Mouse (Mus musculus): ENCODE results near the gene Srcin1. TPM values are rescaled to one million over a fixed set of nuclear protein-coding genes. Genes with fewer than 3 reads are reported as not detected.

The Srcin1 gene
- polyA plus RNA-seq, 1 experiment: 0.18 TPM

- no peak for TF ChIP-seq POLR2A (IDR thresholded peaks at IDR 0.05; ENCODE audit: low read depth, low read length)
- TF ChIP-seq CTCF (IDR thresholded peaks at IDR 0.05; ENCODE audit: borderline replicate concordance, insufficient read depth, low read length): no peak
- H3K4me3 ChIP-seq (ENCODE audit: insufficient read depth, low read length): no peak overlapping the region
- H3K4me1 ChIP-seq (ENCODE audit: control insufficient read depth, insufficient read depth, low read length): no peaks in the 10 kb centered on the region
- H3K27ac ChIP-seq (ENCODE audit: insufficient read depth, low read length): no peak overlapping the region
Observed at GRCm38 (mm10) chr11:97607056-97607725, 31.2 kb upstream of the Srcin1 start.

DNA sequence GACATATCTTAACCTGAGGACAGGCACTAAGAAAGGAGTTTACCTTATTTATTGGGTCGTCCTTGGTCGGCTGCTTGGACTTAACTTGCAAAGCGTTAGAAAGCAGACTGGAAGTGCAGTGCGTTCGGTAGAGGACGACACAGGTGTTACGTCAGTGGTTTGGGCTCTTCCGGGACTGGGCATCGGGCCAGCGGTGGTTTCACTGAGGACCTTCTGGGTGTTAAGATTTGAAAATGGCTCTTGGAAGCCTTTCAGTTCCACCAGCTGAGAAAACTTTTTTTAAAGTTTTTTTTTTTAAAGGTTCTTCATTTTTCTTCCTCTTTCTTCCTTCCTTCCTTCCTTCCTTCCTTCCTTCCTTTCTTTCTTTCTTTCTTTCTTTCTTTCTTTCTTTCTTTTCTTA is 27.9 kb upstream of the Srcin1 start:
- Histone ChIP-seq H3K27ac (ENCODE audit: insufficient read depth, low read length) (no peak overlapping the region), H3K4me1 (ENCODE audit: control insufficient read depth, insufficient read depth, low read length) (no peaks in the 10 kb centered on the region), H3K4me3 (ENCODE audit: insufficient read depth, low read length) (no peak overlapping the region)
- no peak for TF ChIP-seq CTCF (IDR thresholded peaks at IDR 0.05; ENCODE audit: borderline replicate concordance, insufficient read depth, low read length)
- TF ChIP-seq POLR2A (IDR thresholded peaks at IDR 0.05; ENCODE audit: low read depth, low read length): no peak

- Histone ChIP-seq H3K4me1 (ENCODE audit: control insufficient read depth, insufficient read depth, low read length) (no peaks in the 10 kb centered on the region), H3K27ac (ENCODE audit: insufficient read depth, low read length) (no peak overlapping the region), H3K4me3 (ENCODE audit: insufficient read depth, low read length) (no peak overlapping the region)
- TF ChIP-seq POLR2A (IDR thresholded peaks at IDR 0.05; ENCODE audit: low read depth, low read length): no peak
- no peak for TF ChIP-seq CTCF (IDR thresholded peaks at IDR 0.05; ENCODE audit: borderline replicate concordance, insufficient read depth, low read length)
Observed at GRCm38 (mm10) chr11:97602223-97602622, 26.2 kb upstream of the Srcin1 start.

- Histone ChIP-seq H3K4me1 (ENCODE audit: control insufficient read depth, insufficient read depth, low read length) (no peaks in the 10 kb centered on the region), H3K4me3 (ENCODE audit: insufficient read depth, low read length) (no peak overlapping the region), H3K27ac (ENCODE audit: insufficient read depth, low read length) (no peak overlapping the region)
- TF ChIP-seq CTCF (IDR thresholded peaks at IDR 0.05; ENCODE audit: borderline replicate concordance, insufficient read depth, low read length): no peak
- TF ChIP-seq POLR2A (IDR thresholded peaks at IDR 0.05; ENCODE audit: low read depth, low read length): no peak
Observed at GRCm38 (mm10) chr11:97599104-97599503, 23.1 kb upstream of the Srcin1 start.

DNA sequence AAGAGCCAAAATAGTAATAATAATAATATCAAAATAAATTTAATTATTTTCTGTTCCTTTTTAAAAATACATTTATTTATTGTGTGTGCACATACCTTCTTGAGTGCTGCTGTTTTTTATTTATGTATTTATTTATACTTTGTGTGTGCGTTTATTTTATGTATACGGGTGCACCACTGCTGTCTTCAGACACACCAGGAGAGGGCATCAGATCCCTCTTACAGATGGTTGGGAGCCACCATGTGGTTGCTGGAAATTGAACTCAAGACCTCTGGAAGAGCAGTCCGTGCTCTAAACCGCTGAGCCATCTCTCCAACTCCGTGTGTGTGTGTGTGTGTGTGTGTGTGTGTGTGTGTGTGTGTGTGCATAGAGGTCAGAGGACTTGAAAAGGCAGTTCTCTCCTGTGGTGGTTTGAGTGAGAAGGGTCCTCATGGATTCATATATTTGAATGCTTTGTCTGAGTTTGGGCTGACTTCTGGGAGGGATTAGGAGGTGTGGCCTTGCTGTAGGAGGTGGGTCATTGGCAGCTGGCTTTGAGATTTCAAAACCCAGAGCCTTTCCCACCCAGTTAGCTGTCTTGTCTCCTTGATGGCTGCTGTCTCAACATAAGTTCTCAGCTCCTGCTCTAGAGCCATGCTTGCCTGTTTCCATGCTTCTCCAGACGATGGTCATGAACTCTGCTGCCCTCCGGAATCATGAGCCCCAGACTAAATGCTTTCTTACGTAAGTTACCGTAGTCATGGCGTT is 22.1 kb upstream of the Srcin1 start:
- H3K4me1 ChIP-seq (ENCODE audit: control insufficient read depth, insufficient read depth, low read length): no peaks in the 10 kb centered on the region
- H3K4me3 ChIP-seq (ENCODE audit: insufficient read depth, low read length): no peak overlapping the region
- no peak for TF ChIP-seq POLR2A (IDR thresholded peaks at IDR 0.05; ENCODE audit: low read depth, low read length)
- no peak for TF ChIP-seq CTCF (IDR thresholded peaks at IDR 0.05; ENCODE audit: borderline replicate concordance, insufficient read depth, low read length)

GRCm38 (mm10) chr11:97594136-97594535 is 18.1 kb upstream of the Srcin1 start:
- no peaks in the 10 kb centered on the region for H3K4me1 ChIP-seq (ENCODE audit: control insufficient read depth, insufficient read depth, low read length)
- H3K4me3 ChIP-seq (ENCODE audit: insufficient read depth, low read length): no peak overlapping the region
- H3K27ac ChIP-seq (ENCODE audit: insufficient read depth, low read length): no peak overlapping the region
- no peak for TF ChIP-seq CTCF (IDR thresholded peaks at IDR 0.05; ENCODE audit: borderline replicate concordance, insufficient read depth, low read length)
- TF ChIP-seq POLR2A (IDR thresholded peaks at IDR 0.05; ENCODE audit: low read depth, low read length): no peak

More for the DNA sequence above, 22.1 kb upstream of the Srcin1 start:
- no peak overlapping the region for H3K27ac ChIP-seq (ENCODE audit: insufficient read depth, low read length)

DNA sequence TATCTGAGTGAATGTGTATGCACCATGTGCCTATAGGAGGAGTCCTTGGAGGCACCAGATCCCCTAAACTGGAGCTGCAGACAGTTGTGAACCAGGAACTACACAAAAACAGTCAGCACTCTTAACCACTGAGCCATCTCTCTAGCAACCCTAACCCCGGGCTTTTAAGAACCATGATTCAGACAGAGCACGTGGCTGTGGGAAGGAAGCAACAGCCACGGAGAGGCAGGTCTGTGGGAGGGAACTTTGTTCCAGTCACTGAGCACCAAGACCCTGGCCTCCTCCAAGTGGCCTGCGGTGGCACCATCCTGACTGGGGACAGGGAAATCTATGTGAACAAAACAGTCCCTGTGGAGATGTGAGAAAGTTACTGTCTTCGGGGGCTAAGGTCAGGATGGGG is 15.9 kb upstream of the Srcin1 start:
- H3K4me3 ChIP-seq (ENCODE audit: insufficient read depth, low read length): no peak overlapping the region
- H3K4me1 ChIP-seq (ENCODE audit: control insufficient read depth, insufficient read depth, low read length): no peaks in the 10 kb centered on the region
- TF ChIP-seq CTCF (IDR thresholded peaks at IDR 0.05; ENCODE audit: borderline replicate concordance, insufficient read depth, low read length): no peak
- no peak for TF ChIP-seq POLR2A (IDR thresholded peaks at IDR 0.05; ENCODE audit: low read depth, low read length)

GRCm38 (mm10) chr11:97590227-97590960 is 14.4 kb upstream of the Srcin1 start:
- Histone ChIP-seq H3K4me1 (ENCODE audit: control insufficient read depth, insufficient read depth, low read length) (no peaks in the 10 kb centered on the region), H3K27ac (ENCODE audit: insufficient read depth, low read length) (no peak overlapping the region)
- TF ChIP-seq CTCF (IDR thresholded peaks at IDR 0.05; ENCODE audit: borderline replicate concordance, insufficient read depth, low read length): no peak
- TF ChIP-seq POLR2A (IDR thresholded peaks at IDR 0.05; ENCODE audit: low read depth, low read length): no peak

More for the DNA sequence above, 15.9 kb upstream of the Srcin1 start:
- no peak overlapping the region for H3K27ac ChIP-seq (ENCODE audit: insufficient read depth, low read length)

DNA sequence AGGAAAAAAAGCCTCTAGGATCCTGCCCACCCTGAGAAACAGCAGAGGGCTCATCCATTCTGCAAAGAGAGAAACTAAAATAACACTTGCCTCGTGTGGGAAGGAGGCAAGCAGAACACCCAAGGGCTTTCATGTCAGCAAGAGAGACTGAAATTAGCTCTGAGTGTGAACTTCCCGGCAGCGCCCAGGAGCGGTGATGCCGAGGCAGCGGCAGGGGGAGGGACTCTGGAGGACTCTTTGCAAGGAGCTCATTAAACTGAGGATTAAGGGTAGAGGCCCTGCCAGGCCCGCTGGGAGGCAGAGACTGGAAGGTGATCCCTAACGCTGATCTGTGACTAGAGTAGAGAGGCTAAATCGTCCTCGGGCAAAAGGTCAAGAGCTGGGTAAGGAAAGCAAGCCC is 13.2 kb upstream of the Srcin1 start:
- Histone ChIP-seq H3K27ac (ENCODE audit: insufficient read depth, low read length) (no peak overlapping the region), H3K4me3 (ENCODE audit: insufficient read depth, low read length) (no peak overlapping the region), H3K4me1 (ENCODE audit: control insufficient read depth, insufficient read depth, low read length) (no peaks in the 10 kb centered on the region)
- no peak for TF ChIP-seq POLR2A (IDR thresholded peaks at IDR 0.05; ENCODE audit: low read depth, low read length)
- no peak for TF ChIP-seq CTCF (IDR thresholded peaks at IDR 0.05; ENCODE audit: borderline replicate concordance, insufficient read depth, low read length)

More at GRCm38 (mm10) chr11:97590227-97590960, 14.4 kb upstream of the Srcin1 start:
- no peak overlapping the region for H3K4me3 ChIP-seq (ENCODE audit: insufficient read depth, low read length)

Measured in embryonic fibroblast, embryonic 13.5 days (primary cell).